Mouse (Mus musculus) spleen, adult 2 months (tissue): ENCODE results near the gene Naa50. TPM values are rescaled to one million over a fixed set of nuclear protein-coding genes. Genes with fewer than 3 reads are reported as not detected.

Source experiments
- DNase-seq, 2 experiments: peaks; one replicate each; pipeline versions ENCODE4 v3.0.0 to v3.0.0-alpha.2; 2012 to 2021; ENCODE audit warnings: low spot score in 2 of 2, low read depth in 1 of 2
- H3K27ac ChIP-seq: fragments of 200-500 bp; 2 replicates; pipeline ENCODE4 v1.5.1; 2012; ENCODE audit warnings: low read length, inconsistent platforms; ENCODE audit not compliant: insufficient read depth
- H3K27me3 ChIP-seq: fragments of 200-500 bp; 2 replicates; pipeline ENCODE4 v1.6.1; 2012; ENCODE audit warnings: mild to moderate bottlenecking, moderate library complexity, low read length, inconsistent platforms; ENCODE audit not compliant: control insufficient read depth, insufficient read depth
- H3K36me3 ChIP-seq: fragments of 200-500 bp; 2 replicates; pipeline ENCODE4 v1.6.1; 2012; ENCODE audit warnings: mild to moderate bottlenecking, low read length, inconsistent platforms; ENCODE audit not compliant: control insufficient read depth, insufficient read depth
- H3K4me1 ChIP-seq: fragments of 200-500 bp; 2 replicates; pipeline ENCODE4 v1.6.1; 2011; ENCODE audit warnings: inconsistent platforms; ENCODE audit not compliant: control insufficient read depth, insufficient read depth, insufficient read length
- H3K4me3 ChIP-seq: fragments of 200-500 bp; 2 replicates; pipeline ENCODE4 v1.5.1; 2011; ENCODE audit warnings: mild to moderate bottlenecking, inconsistent platforms; ENCODE audit not compliant: insufficient read depth, insufficient read length; ENCODE audit errors: extremely low read depth
- CTCF ChIP-seq: fragments of 200-500 bp; IDR thresholded peaks from 2 replicates; pipeline ENCODE4 v1.5.1; 2011; ENCODE audit warnings: mild to moderate bottlenecking, inconsistent platforms; ENCODE audit not compliant: insufficient read depth, insufficient read length, insufficient replicate concordance; ENCODE audit errors: extremely low read depth
- POLR2A ChIP-seq: fragments of 200-500 bp; IDR thresholded peaks from 2 replicates; pipeline ENCODE4 v1.6.1; 2011; ENCODE audit warnings: low read depth, low read length, inconsistent platforms
- WGBS: fragments of 180-500 bp; shearing (Covaris S2); methylation state at CpG from one replicate; pipeline ENCODE4 v1.1.7; 2018; 5-methylcytosine and 5-hydroxymethylcytosine counted together
- polyA plus RNA-seq: library from polyadenylated mRNA; depleted of rRNA; stranded (reverse); fragments of >200 nt; gene quantifications from 2 replicates; pipeline ENCODE4 v1.2.3, GENCODE M21; 2012

Gene Naa50
- polyA plus RNA-seq, 1 experiment: 9.1 TPM

- Histone ChIP-seq H3K4me3 (peak overlapping the region; percentile 99), H3K27ac (peak overlapping the region; percentile 100), H3K4me1 (peaks cover 3% of the 10 kb centered on the region), H3K36me3 (no peaks in the 10 kb centered on the region), H3K27me3 (no peaks in the 10 kb centered on the region)
- WGBS: under 1% methylated on average over 44 of the region's 44 CpGs
- TF ChIP-seq CTCF (no peak), POLR2A (0 out of 2 replicates have a peak, but pooled peaks have one; percentile 6)
- DNase-seq: peak; percentile 58 to 69
Measured at GRCm38 (mm10) chr16:44140186-44140787, 657 bp downstream of the Naa50 start.

GRCm38 (mm10) chr16:44141483-44141882, 1.9 kb downstream of the Naa50 start:
- no peaks in the 10 kb centered on the region for H3K27me3 ChIP-seq
- peaks cover 3% of the 10 kb centered on the region; the same call in 1 of the 2 replicates for H3K4me1 ChIP-seq
- no peak for DNase-seq
- no peak overlapping the region for H3K27ac ChIP-seq
- WGBS: 54% methylated on average over 6 of the region's 6 CpGs
- H3K4me3 ChIP-seq: no peak overlapping the region
- no peak for TF ChIP-seq POLR2A
- TF ChIP-seq CTCF: no peak
- H3K36me3 ChIP-seq: no peaks in the 10 kb centered on the region

GRCm38 (mm10) chr16:44149002-44149767, 9.6 kb downstream of the Naa50 start:
- no peaks in the 10 kb centered on the region for H3K27me3 ChIP-seq
- no peak overlapping the region for H3K4me3 ChIP-seq
- TF ChIP-seq CTCF: no peak
- no peak for TF ChIP-seq POLR2A
- H3K36me3 ChIP-seq: no peaks in the 10 kb centered on the region
- no peak overlapping the region for H3K27ac ChIP-seq
- DNase-seq: no peak
- H3K4me1 ChIP-seq: no peaks in the 10 kb centered on the region; the same call in 1 of the 2 replicates
- WGBS: 100% methylated on average over 1 of the region's 1 CpGs

GRCm38 (mm10) chr16:44154497-44155057, 14.9 kb downstream of the Naa50 start:
- no peaks in the 10 kb centered on the region for H3K27me3 ChIP-seq
- peaks cover 9% of the 10 kb centered on the region for H3K36me3 ChIP-seq
- no peaks in the 10 kb centered on the region; the same call in 1 of the 2 replicates for H3K4me1 ChIP-seq
- no peak for DNase-seq
- 79% methylated on average over 6 of the region's 6 CpGs for WGBS
- no peak overlapping the region for H3K4me3 ChIP-seq
- no peak overlapping the region for H3K27ac ChIP-seq
- no peak for TF ChIP-seq POLR2A
- TF ChIP-seq CTCF: no peak

GRCm38 (mm10) chr16:44159325-44159724, 19.7 kb downstream of the Naa50 start:
- TF ChIP-seq CTCF (no peak), POLR2A (no peak)
- Histone ChIP-seq H3K27ac (no peak overlapping the region), H3K4me1 (no peaks in the 10 kb centered on the region), H3K36me3 (peaks cover 9% of the 10 kb centered on the region), H3K4me3 (no peak overlapping the region), H3K27me3 (no peaks in the 10 kb centered on the region)
- no peak for DNase-seq
- 83% methylated on average over 7 of the region's 7 CpGs for WGBS

- Histone ChIP-seq H3K4me3 (no peak overlapping the region), H3K4me1 (no peaks in the 10 kb centered on the region), H3K27me3 (no peaks in the 10 kb centered on the region), H3K27ac (no peak overlapping the region), H3K36me3 (peaks cover 3% of the 10 kb centered on the region)
- 87% methylated on average over 2 of the region's 2 CpGs for WGBS
- no peak for DNase-seq
- TF ChIP-seq CTCF: no peak
- no peak for TF ChIP-seq POLR2A
Measured at GRCm38 (mm10) chr16:44163831-44164230, 24.2 kb downstream of the Naa50 start.
